Mouse (Mus musculus): Measurements from ENCODE around the gene Nfix. TPM values are rescaled to one million over a fixed set of nuclear protein-coding genes. Genes with fewer than 3 reads are reported as not detected.
"Not testable (repeated sequence)": the region's sequence is repeated elsewhere in the genome, so short reads cannot be mapped to it uniquely, and the experiment has no call there.

The Nfix gene
- polyA plus RNA-seq, 1 experiment from 2014 or later: 7.7 TPM

DNA sequence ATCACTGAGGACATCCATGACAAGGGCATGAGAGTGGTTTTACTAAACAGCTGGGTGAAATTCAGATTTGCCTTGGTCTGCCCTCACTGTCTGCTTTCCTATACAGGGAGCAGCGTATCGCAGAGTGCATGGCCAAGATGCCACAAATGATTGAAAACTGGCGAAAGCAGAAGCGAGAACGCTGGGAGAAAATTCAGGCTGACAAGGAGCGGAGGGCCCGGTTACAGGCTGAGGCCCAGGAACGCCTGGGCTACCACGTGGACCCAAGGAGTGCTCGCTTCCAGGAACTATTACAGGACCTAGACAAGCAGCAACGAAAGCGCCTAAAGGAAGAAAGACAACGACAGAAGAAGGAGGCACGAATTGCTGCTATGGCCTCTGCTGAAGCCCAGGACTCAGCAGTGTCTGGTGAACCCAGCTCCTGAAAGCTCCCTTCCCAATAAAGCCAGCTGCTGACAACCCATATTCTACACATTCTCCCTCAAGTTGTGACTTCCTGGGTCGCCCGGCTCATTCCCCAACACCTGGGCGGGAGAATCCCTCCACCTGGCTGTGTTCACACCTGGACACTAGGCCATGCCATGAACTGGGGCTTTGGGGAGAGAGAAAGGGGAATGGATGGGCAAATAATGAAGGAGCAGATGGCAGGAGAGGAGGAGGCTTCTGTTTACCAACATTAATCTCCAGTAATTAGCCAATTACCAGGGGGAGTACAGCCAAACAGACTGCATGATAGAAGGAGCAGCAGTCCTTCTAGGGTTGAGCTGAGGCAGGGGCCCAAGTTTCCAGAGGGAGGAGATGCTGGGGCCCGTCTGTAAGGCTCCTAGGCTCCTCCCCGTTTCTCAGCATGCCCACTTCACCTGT, 34.1 kb upstream of the Nfix start:
- 89% methylated on average over 19 of the region's 19 CpGs for WGBS
- ATAC-seq (replicated peaks; ENCODE audit: low FRiP score): no peak

DNA sequence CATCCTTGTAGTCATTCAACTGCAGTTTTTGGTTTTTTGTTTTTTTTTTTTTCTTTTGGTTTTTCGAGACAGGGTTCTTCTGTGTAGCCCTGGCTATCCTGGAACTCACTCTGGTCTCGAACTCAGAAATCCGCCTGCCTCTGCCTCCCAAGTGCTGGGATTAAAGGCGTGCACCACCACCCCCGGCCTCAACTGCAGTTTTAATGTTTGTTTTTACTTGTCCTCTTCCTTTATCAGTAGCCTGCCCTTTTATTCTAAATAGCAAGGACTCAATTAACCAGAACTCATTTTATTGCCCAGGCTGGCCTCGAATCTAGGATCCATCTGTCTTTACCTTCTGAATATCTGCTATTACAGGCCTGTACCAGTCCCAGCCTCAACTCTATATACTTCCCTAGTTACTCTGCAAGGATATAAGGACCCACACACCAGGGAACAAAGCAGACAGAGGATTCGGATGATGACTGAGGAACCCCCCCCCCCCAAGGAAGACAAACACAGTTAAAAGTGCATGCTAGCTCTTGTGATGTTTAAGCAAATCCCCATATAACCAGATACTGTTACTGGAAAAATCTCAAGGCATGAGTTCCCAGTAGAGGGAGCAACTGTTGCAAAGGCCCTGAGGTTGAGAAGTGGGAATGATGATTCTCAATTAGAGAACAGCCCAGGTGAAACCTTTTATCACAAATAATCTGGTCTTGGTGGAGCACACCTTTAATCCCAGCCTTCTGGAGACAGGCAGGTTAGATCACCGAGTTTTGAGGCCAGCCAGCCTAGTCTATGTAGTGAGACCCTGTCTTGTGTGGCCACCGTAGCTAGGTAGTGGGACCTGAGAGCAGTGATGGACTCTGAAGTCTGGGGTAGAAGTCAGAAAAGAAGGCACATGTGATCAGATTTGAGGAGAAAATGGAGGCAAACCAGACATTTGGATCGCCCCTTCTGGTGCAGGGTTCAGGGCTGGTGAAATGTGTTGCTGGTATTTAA, 32.9 kb upstream of the Nfix start:
- H3K27ac ChIP-seq (ENCODE audit: low read depth, low read length): peak overlapping the region; percentile 86
- no peak for DNase-seq (ENCODE audit: low spot score)
- peak overlapping the region; percentile 99 for H3K9ac ChIP-seq (ENCODE audit: low read length)
- H3K27me3 ChIP-seq (ENCODE audit: control insufficient read depth, insufficient read depth, low read length): no peaks in the 10 kb centered on the region
- H3K4me2 ChIP-seq (ENCODE audit: low read depth, low read length, severe bottlenecking): peak overlapping the region; percentile 61
- peaks cover 13% of the 10 kb centered on the region; the same call in 1 of the 2 replicates for H3K36me3 ChIP-seq (ENCODE audit: control insufficient read depth, insufficient read depth, low read length)
- peaks cover 2% of the 10 kb centered on the region; the same call in 1 of the 2 replicates for H3K4me1 ChIP-seq (replicated peaks; ENCODE audit: control insufficient read depth, insufficient read depth, low read length)
- peak overlapping the region; percentile 94 for H3K4me3 ChIP-seq (ENCODE audit: low read depth, low read length)
- WGBS: 69% methylated on average over 10 of the region's 10 CpGs
- ATAC-seq (replicated peaks; ENCODE audit: low FRiP score): no peak
- no peaks in the 10 kb centered on the region for H3K9me3 ChIP-seq (ENCODE audit: control insufficient read depth, low read length)

More for the DNA sequence above, 34.1 kb upstream of the Nfix start:
- Histone ChIP-seq H3K4me1 (replicated peaks; ENCODE audit: control insufficient read depth, insufficient read depth, low read length) (peaks cover 3% of the 10 kb centered on the region; the same call in 1 of the 2 replicates), H3K9ac (ENCODE audit: low read length) (0 out of 2 replicates have a peak overlapping the region, but pooled peaks have one; percentile 3), H3K27me3 (ENCODE audit: control insufficient read depth, insufficient read depth, low read length) (no peaks in the 10 kb centered on the region), H3K27ac (ENCODE audit: low read depth, low read length) (peak overlapping the region; percentile 50), H3K9me3 (ENCODE audit: control insufficient read depth, low read length) (no peaks in the 10 kb centered on the region), H3K4me2 (ENCODE audit: low read depth, low read length, severe bottlenecking) (no peak overlapping the region), H3K4me3 (ENCODE audit: low read depth, low read length) (no peak overlapping the region), H3K36me3 (ENCODE audit: control insufficient read depth, insufficient read depth, low read length) (peaks cover 13% of the 10 kb centered on the region; the same call in 1 of the 2 replicates)
- DNase-seq (ENCODE audit: low spot score): no peak

DNA sequence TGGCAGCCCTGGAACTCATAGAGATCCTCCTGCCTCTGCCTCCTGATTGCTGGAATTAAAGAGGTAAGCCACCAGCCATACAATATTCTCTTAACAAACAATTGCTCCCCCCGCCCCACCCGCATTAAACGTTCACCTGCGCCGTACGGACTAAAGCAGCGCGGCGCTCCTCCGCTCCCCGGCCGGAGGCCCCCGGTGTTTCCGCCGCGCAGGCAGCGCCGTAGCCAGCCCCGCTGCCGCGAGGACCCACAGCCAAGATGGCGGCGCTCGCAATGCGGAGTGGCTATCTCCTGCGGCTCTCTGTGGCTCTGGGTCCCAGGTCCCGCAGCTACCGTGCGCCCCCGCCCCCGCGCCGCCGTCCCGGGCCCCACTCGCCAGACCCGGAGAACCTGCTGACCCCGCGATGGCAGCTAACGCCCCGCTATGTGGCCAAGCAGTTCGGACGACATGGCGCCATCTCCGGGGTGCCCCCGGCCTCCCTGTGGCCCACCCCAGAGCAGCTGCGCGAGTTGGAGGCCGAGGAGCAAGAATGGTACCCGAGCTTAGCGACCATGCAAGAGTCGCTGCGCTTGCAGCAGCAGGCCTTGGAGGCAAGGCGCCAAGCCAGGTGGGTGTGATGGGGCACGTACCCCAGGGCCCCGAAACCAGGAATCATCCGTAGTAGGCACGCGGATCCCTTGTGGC, 32.0 kb upstream of the Nfix start:
- Histone ChIP-seq H3K9me3 (ENCODE audit: control insufficient read depth, low read length) (no peaks in the 10 kb centered on the region), H3K4me2 (ENCODE audit: low read depth, low read length, severe bottlenecking) (peak overlapping the region; percentile 61), H3K27ac (ENCODE audit: low read depth, low read length) (peak overlapping the region; percentile 86), H3K27me3 (ENCODE audit: control insufficient read depth, insufficient read depth, low read length) (no peaks in the 10 kb centered on the region), H3K36me3 (ENCODE audit: control insufficient read depth, insufficient read depth, low read length) (peaks cover 9% of the 10 kb centered on the region; the same call in 1 of the 2 replicates), H3K9ac (ENCODE audit: low read length) (peak overlapping the region; percentile 99), H3K4me1 (replicated peaks; ENCODE audit: control insufficient read depth, insufficient read depth, low read length) (peaks cover 2% of the 10 kb centered on the region; the same call in 1 of the 2 replicates), H3K4me3 (ENCODE audit: low read depth, low read length) (peak overlapping the region; percentile 94)
- DNase-seq (ENCODE audit: low spot score) (peak; percentile 91), ATAC-seq (replicated peaks; ENCODE audit: low FRiP score) (peak; percentile 80)
- WGBS: 1% methylated on average over 59 of the region's 59 CpGs

DNA sequence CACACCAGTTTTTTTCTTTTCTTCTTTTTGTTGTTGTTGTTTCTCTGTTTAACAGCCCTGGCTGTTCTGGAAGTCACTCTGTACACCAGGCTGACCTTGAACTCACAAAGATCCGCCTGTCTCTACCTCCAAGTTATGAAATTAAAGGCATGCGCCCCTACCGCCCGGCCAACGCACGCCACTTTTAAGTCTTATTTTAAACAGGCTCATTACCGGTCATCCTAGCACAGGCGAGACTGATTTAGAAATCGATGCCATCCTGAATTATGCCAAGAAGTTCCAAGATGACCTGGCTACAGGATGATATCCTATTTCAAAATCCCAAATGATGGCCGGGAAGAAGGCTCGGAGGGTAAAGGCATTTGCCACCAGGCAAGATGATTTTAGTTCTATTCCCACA, 31.3 kb upstream of the Nfix start, which contains the start of gene Gadd45gip1:
TSS of gene Gadd45gip1 (plus strand) at position 33 of the 400 bp plus-strand sequence.
- Histone ChIP-seq H3K4me3 (ENCODE audit: low read depth, low read length) (peak within 1 kb of the TSS; percentile 94), H3K9ac (ENCODE audit: low read length) (peak within 1 kb of the TSS; percentile 99), H3K36me3 (ENCODE audit: control insufficient read depth, insufficient read depth, low read length) (peaks cover 9% of the 10 kb centered on the region; the same call in 1 of the 2 replicates), H3K4me1 (replicated peaks; ENCODE audit: control insufficient read depth, insufficient read depth, low read length) (peaks cover 2% of the 10 kb centered on the region; the same call in 1 of the 2 replicates), H3K27ac (ENCODE audit: low read depth, low read length) (peak within 1 kb of the TSS; percentile 86), H3K27me3 (ENCODE audit: control insufficient read depth, insufficient read depth, low read length) (no peaks in the 10 kb centered on the region), H3K9me3 (ENCODE audit: control insufficient read depth, low read length) (no peaks in the 10 kb centered on the region), H3K4me2 (ENCODE audit: low read depth, low read length, severe bottlenecking) (peak within 1 kb of the TSS; percentile 61)
- ATAC-seq (replicated peaks; ENCODE audit: low FRiP score) (no peak), DNase-seq (ENCODE audit: low spot score) (no peak)
- 85% methylated on average over 11 of the region's 11 CpGs for WGBS

DNA sequence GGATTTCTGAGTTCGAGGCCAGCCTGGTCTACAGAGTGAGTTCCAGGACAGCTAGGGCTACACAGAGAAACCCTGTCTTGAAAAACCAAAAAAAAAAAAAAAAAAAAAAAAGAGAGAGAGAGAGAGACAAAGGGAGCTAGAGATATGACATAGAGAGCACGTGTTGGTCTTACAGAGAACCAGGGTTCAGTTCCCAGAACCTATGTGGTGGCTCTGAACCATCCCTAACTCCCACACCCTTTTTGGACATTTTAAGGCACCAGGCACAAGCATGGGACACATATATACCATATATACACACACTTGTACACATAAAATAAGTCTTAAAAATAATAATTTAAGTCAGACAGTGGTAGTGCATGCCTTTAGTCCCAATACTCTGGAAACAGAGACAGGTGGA, 26.4 kb upstream of the Nfix start:
- WGBS: 95% methylated on average over 2 of the region's 2 CpGs
- ATAC-seq (replicated peaks; ENCODE audit: low FRiP score): not testable (repeated sequence)

DNA sequence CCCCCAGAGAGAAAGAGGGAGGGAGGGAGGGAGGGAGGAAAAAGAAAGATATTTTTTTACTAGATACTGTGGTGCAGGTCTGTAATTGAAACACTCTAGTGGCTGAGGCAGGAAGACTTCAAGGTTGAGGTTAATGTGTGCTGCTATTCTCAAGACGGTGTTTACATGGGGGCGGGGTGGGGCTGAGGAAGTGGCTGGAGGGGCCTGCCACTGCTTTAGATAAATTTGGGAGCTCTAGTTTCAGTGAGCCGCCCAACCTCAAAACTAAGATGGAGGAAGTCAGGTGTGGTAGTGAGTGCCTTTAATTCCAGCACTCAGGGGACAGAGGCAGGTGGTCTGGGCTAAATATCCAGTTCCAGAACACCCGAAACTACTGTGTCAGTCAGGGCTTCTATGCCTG, 25.5 kb upstream of the Nfix start:
- H3K36me3 ChIP-seq (ENCODE audit: control insufficient read depth, insufficient read depth, low read length): no peaks in the 10 kb centered on the region
- DNase-seq (ENCODE audit: low spot score) (no peak), ATAC-seq (replicated peaks; ENCODE audit: low FRiP score) (no peak)
- WGBS: 76% methylated on average over 4 of the region's 4 CpGs
- no peaks in the 10 kb centered on the region for H3K9me3 ChIP-seq (ENCODE audit: control insufficient read depth, low read length)
- H3K27me3 ChIP-seq (ENCODE audit: control insufficient read depth, insufficient read depth, low read length): no peaks in the 10 kb centered on the region; the same call in 1 of the 2 replicates
- H3K27ac ChIP-seq (ENCODE audit: low read depth, low read length): no peak overlapping the region
- H3K4me3 ChIP-seq (ENCODE audit: low read depth, low read length): no peak overlapping the region
- no peak overlapping the region for H3K9ac ChIP-seq (ENCODE audit: low read length)
- H3K4me1 ChIP-seq (replicated peaks; ENCODE audit: control insufficient read depth, insufficient read depth, low read length): peaks cover 6% of the 10 kb centered on the region; the same call in 1 of the 2 replicates
- H3K4me2 ChIP-seq (ENCODE audit: low read depth, low read length, severe bottlenecking): no peak overlapping the region

More for the DNA sequence above, 26.4 kb upstream of the Nfix start:
- H3K4me3 ChIP-seq (ENCODE audit: low read depth, low read length); DNase-seq (ENCODE audit: low spot score); H3K4me1 ChIP-seq (replicated peaks; ENCODE audit: control insufficient read depth, insufficient read depth, low read length); H3K9me3 ChIP-seq (ENCODE audit: control insufficient read depth, low read length); H3K36me3 ChIP-seq (ENCODE audit: control insufficient read depth, insufficient read depth, low read length); H3K9ac ChIP-seq (ENCODE audit: low read length); H3K27ac ChIP-seq (ENCODE audit: low read depth, low read length); H3K4me2 ChIP-seq (ENCODE audit: low read depth, low read length, severe bottlenecking); H3K27me3 ChIP-seq (ENCODE audit: control insufficient read depth, insufficient read depth, low read length): not testable (repeated sequence)

GRCm38 (mm10) chr8:84823653-84824052, 23.5 kb upstream of the Nfix start:
- peak overlapping the region; percentile 39 for H3K9ac ChIP-seq (ENCODE audit: low read length)

More at GRCm38 (mm10) chr8:84823653-84824052, 23.5 kb upstream of the Nfix start:
- peaks cover 6% of the 10 kb centered on the region; the same call in 1 of the 2 replicates for H3K4me1 ChIP-seq (replicated peaks; ENCODE audit: control insufficient read depth, insufficient read depth, low read length)
- under 1% methylated on average over 18 of the region's 18 CpGs for WGBS
- H3K9me3 ChIP-seq (ENCODE audit: control insufficient read depth, low read length): no peaks in the 10 kb centered on the region
- no peak overlapping the region for H3K4me3 ChIP-seq (ENCODE audit: low read depth, low read length)
- H3K36me3 ChIP-seq (ENCODE audit: control insufficient read depth, insufficient read depth, low read length): no peaks in the 10 kb centered on the region
- peak overlapping the region; percentile 43 for H3K4me2 ChIP-seq (ENCODE audit: low read depth, low read length, severe bottlenecking)
- H3K27me3 ChIP-seq (ENCODE audit: control insufficient read depth, insufficient read depth, low read length): no peaks in the 10 kb centered on the region; the same call in 1 of the 2 replicates
- H3K27ac ChIP-seq (ENCODE audit: low read depth, low read length): no peak overlapping the region
- ATAC-seq (replicated peaks; ENCODE audit: low FRiP score): peak; percentile 79
- DNase-seq (ENCODE audit: low spot score): peak; percentile 91
